Mouse (Mus musculus): ENCODE data around the gene Adig.

- TF ChIP-seq CTCF (IDR thresholded peaks at IDR 0.05; ENCODE audit: borderline replicate concordance, control insufficient read depth, extremely low read depth, insufficient read depth, low read length, poor library complexity) (no peak), POLR2A (IDR thresholded peaks at IDR 0.05; ENCODE audit: control insufficient read depth, extremely low read depth, insufficient read depth, low read length, poor library complexity) (no peak)
Observed at GRCm38 (mm10) chr2:158554366-158554765, 52.0 kb downstream of the Adig start.
